Mouse (Mus musculus) intestine, embryonic 16.5 days (tissue): ENCODE data around the gene Fastkd2. TPM values are rescaled to one million over a fixed set of nuclear protein-coding genes. Genes with fewer than 3 reads are reported as not detected.

Source experiments
- polyA plus RNA-seq: library from polyadenylated mRNA; unstranded; fragments of >200 nt; fragmentation: Nextera tagmentation; extraction: Ambion mirVana; gene quantifications from 2 replicates; pipeline ENCODE4 v1.2.1, GENCODE M21; 2015

Fastkd2 gene
- polyA plus RNA-seq, 1 experiment from 2014 or later, result 71.7 TPM

Other genes starting within 250 kb of the Fastkd2 start
- gene Gm39653, start 114.6 kb upstream of the Fastkd2 start, polyA plus RNA-seq, result not detected in 2 replicates
- not detected in 2 replicates for gene Dytn, start 43.7 kb upstream of the Fastkd2 start, polyA plus RNA-seq
- gene Mdh1b, start 296 bp upstream of the Fastkd2 start, polyA plus RNA-seq, result not detected in 2 replicates
- gene 4933402D24Rik, start 38.7 kb downstream of the Fastkd2 start, polyA plus RNA-seq, result 0.07 TPM in 1 of 2 replicates, not detected in the other